In the genomic region with DNA sequence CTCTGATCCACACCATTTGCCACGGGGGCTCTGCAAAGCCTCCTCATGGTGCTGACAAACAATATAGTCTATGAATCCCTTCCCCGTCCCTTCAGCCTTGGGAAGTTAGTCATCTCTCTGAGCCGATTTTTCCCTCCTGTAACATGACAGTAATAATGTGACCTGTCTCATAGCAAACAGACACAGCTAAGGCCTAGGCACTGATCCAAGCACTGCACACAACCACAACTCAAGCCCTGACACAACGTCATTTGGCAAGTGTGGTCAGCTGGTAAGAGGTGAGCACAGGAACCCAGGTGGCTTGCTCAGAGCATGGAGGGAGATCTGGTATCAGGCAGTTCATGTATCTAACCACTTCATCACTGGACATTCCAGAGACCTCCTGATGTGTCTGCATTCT, we compare ENCODE assay signal across 32 mouse cellular contexts. TPM values are rescaled to one million over a fixed set of nuclear protein-coding genes. Genes with fewer than 3 reads are reported as not detected.
"Had no signal": no experiment of that assay in that cellular context is flagged by ENCODE, and none has a peak within 500 bp of the region (broad histone marks: within the 10 kb centered on the region; RNA-seq: fewer than 3 reads in every experiment).

No protein-coding gene starts in this region.

- H3K27me3 ChIP-seq: heart, embryonic 13.5 days; heart, embryonic 15.5 days; hindbrain, embryonic 13.5 days; hindbrain, embryonic 15.5 days; kidney, embryonic 15.5 days; limb, embryonic 13.5 days; limb, embryonic 15.5 days; liver, embryonic 12.5 days had no signal

- H3K4me2 ChIP-seq: heart, embryonic 11.5 days; heart, embryonic 13.5 days; heart, embryonic 15.5 days; hindbrain, embryonic 13.5 days; hindbrain, embryonic 15.5 days; kidney, embryonic 15.5 days; limb, embryonic 13.5 days; limb, embryonic 15.5 days; liver, embryonic 12.5 days had no signal

- H3K27ac ChIP-seq: heart, adult 2 months; heart, embryonic 13.5 days; heart, embryonic 15.5 days; hindbrain, embryonic 13.5 days; hindbrain, embryonic 15.5 days; hindbrain, postnatal 0 days; kidney, embryonic 15.5 days; kidney, postnatal 0 days; limb, embryonic 13.5 days; liver, embryonic 12.5 days; liver, embryonic 14.5 days had no signal

- DNase-seq: gastrocnemius, postnatal 14 days; gastrocnemius, postnatal 36 days; heart, adult 2 months; heart, postnatal 14 days; heart, postnatal 36 days; kidney, adult 11 months; kidney, adult 2 months; kidney, adult 9 months; kidney, postnatal 14 days; kidney, postnatal 36 days; layer of hippocampus, adult 9-11 months; layer of hippocampus, postnatal 36 days; left cerebral cortex, postnatal 4 days had no signal

- H3K9me3 ChIP-seq: heart, embryonic 13.5 days; heart, embryonic 15.5 days; hindbrain, embryonic 13.5 days; hindbrain, embryonic 15.5 days; kidney, embryonic 15.5 days; limb, embryonic 13.5 days; limb, embryonic 15.5 days; liver, embryonic 12.5 days had no signal

- H3K4me1 ChIP-seq: hindbrain, embryonic 13.5 days; hindbrain, embryonic 15.5 days; kidney, embryonic 15.5 days; limb, embryonic 13.5 days; limb, embryonic 15.5 days had no signal

- ATAC-seq: hindbrain, postnatal 0 days; intestine, embryonic 16.5 days; liver, embryonic 12.5 days had no signal

- H3K9ac ChIP-seq: heart, embryonic 13.5 days; heart, embryonic 15.5 days; hindbrain, embryonic 13.5 days; hindbrain, embryonic 15.5 days; kidney, embryonic 15.5 days; limb, embryonic 13.5 days; limb, embryonic 15.5 days; liver, embryonic 12.5 days; liver, embryonic 14.5 days had no signal

- H3K4me3 ChIP-seq: heart, adult 2 months; heart, embryonic 13.5 days; heart, embryonic 15.5 days; hindbrain, embryonic 13.5 days; hindbrain, embryonic 15.5 days; kidney, embryonic 15.5 days; limb, embryonic 13.5 days; limb, embryonic 15.5 days; liver, embryonic 12.5 days had no signal

RNA-seq across cellular contexts. Expression of gene Tnnc2, which starts 16.1 kb away (rescaled TPM):
- total RNA-seq: heart, postnatal 14 days; heart, postnatal 36 days; hindbrain, postnatal 0 days; layer of hippocampus, adult 18-20 months; layer of hippocampus, postnatal 14 days; layer of hippocampus, postnatal 36 days; left cerebral cortex, postnatal 10 days; left cerebral cortex, postnatal 25 days; left cerebral cortex, postnatal 4 days had no signal
- polyA plus RNA-seq: heart, adult 2 months; liver, adult 2 months had no signal

RNA-seq across cellular contexts. Expression of gene Ube2c, which starts 26.2 kb away (rescaled TPM):
- total RNA-seq: left cerebral cortex, adult 18-20 months had no signal
